Mouse (Mus musculus) adipocyte (in vitro differentiated cells): Measurements from ENCODE around the gene Psen1.

Source experiments
- DNase-seq: peaks from one replicate; pipeline ENCODE4 v3.0.0-alpha.2; 2016; ENCODE audit warnings: low spot score

The Psen1 gene

GRCm38 (mm10) chr12:83726510-83727308 lies 38.8 kb downstream of the Psen1 start:
- DNase-seq, result no peak

GRCm38 (mm10) chr12:83732225-83732624 lies 44.3 kb downstream of the Psen1 start:
- no peak for DNase-seq

- no peak for DNase-seq
Observed at GRCm38 (mm10) chr12:83734047-83734446, 46.1 kb downstream of the Psen1 start.

GRCm38 (mm10) chr12:83736236-83736635 lies 48.3 kb downstream of the Psen1 start:
- DNase-seq, result no peak

GRCm38 (mm10) chr12:83738651-83739050 lies 50.7 kb downstream of the Psen1 start:
- DNase-seq, result no peak

- DNase-seq, result no peak
Observed at GRCm38 (mm10) chr12:83741722-83742121, 53.8 kb downstream of the Psen1 start.

- no peak for DNase-seq
Observed at GRCm38 (mm10) chr12:83742834-83743233, 54.9 kb downstream of the Psen1 start.

- no peak for DNase-seq
Observed at GRCm38 (mm10) chr12:83743712-83744111, 55.8 kb downstream of the Psen1 start.

- DNase-seq, result no peak
Observed at GRCm38 (mm10) chr12:83749186-83749585, 61.2 kb downstream of the Psen1 start.

- DNase-seq, result peak; percentile 82
Observed at GRCm38 (mm10) chr12:83752495-83752894, 64.5 kb downstream of the Psen1 start.

GRCm38 (mm10) chr12:83758735-83759134 lies 70.8 kb downstream of the Psen1 start:
- no peak for DNase-seq

GRCm38 (mm10) chr12:83760201-83760600 lies 72.2 kb downstream of the Psen1 start:
- DNase-seq, result peak; percentile 57

- no peak for DNase-seq
Observed at GRCm38 (mm10) chr12:83762706-83763105, 74.8 kb downstream of the Psen1 start.

- DNase-seq, result no peak
Observed at GRCm38 (mm10) chr12:83763311-83764043, 75.5 kb downstream of the Psen1 start, which contains the start of gene Papln. TSS of gene Papln (plus strand) at chr12:83763634.

- DNase-seq, result no peak
Observed at GRCm38 (mm10) chr12:83764044-83764365, 76.1 kb downstream of the Psen1 start.

- DNase-seq, result no peak
Observed at GRCm38 (mm10) chr12:83764519-83764918, 76.6 kb downstream of the Psen1 start.

- DNase-seq, result no peak
Observed at GRCm38 (mm10) chr12:83765965-83766603, 78.1 kb downstream of the Psen1 start.

GRCm38 (mm10) chr12:83767833-83768232 lies 79.9 kb downstream of the Psen1 start:
- DNase-seq, result no peak

- DNase-seq, result peak; percentile 22
Observed at GRCm38 (mm10) chr12:83768235-83768899, 80.4 kb downstream of the Psen1 start.

GRCm38 (mm10) chr12:83770418-83771256 lies 82.7 kb downstream of the Psen1 start:
- DNase-seq, result peak; percentile 79

GRCm38 (mm10) chr12:83775621-83776020 lies 87.7 kb downstream of the Psen1 start:
- DNase-seq, result no peak
